In the genomic region with DNA sequence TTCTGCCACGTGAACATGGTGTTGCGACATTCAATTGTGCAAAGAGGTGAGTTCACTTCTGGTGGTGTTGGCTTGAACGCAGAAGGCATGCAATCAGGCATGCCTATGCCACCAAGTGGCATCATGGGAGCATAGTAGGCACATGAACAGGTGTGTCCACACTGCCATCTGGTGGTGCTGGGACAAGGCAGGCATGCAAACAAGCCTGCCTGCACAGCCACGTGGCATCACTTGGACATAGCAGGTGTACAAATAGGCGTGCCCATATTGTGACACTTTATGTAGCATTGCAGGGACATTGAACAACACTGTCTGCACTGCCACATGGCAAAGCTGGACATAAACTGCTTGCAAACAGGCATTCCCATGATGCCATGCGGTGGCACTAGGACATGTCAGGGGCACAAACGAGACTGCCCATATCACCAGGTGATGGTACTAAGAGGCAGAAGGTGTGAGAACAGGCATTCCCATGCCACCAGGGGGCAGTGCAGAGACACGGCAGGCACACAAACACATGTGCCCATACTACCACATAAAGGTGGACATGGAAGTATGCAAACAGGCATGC, we compare ENCODE assay signal across 8 mouse cellular contexts. TPM values are rescaled to one million over a fixed set of nuclear protein-coding genes. Genes with fewer than 3 reads are reported as not detected.
DNase-seq lines count a peak whose midpoint lies in the region; ATAC-seq and TF ChIP-seq lines count a peak whose summit lies in the region.

No protein-coding gene starts in this region.

- no peak overlapping the region for H3K9ac ChIP-seq in lung, postnatal 0 days (replicated peaks; ENCODE audit: low read depth)

- H3K9me3 ChIP-seq in lung, postnatal 0 days (ENCODE audit: low read length) = no peaks in the 10 kb centered on the region

- 47% methylated on average over 8 of the region's 8 CpGs for WGBS in lung, postnatal 0 days

- H3K27me3 ChIP-seq in lung, postnatal 0 days (replicated peaks; ENCODE audit: insufficient read depth, low read length) = no peaks in the 10 kb centered on the region

- no peak for TF ChIP-seq EP300 in lung, postnatal 0 days (IDR thresholded peaks at IDR 0.05)

- H3K4me3 ChIP-seq in lung, postnatal 0 days (ENCODE audit: low read depth, low read length) = no peak overlapping the region

- H3K36me3 ChIP-seq in lung, postnatal 0 days (ENCODE audit: insufficient read depth, low read length) = no peaks in the 10 kb centered on the region

- ATAC-seq in lung, postnatal 0 days = peak; percentile 58

- peak; percentile 83 for DNase-seq in B cell, adult 2 months
- DNase-seq in MN1 (ENCODE audit: low spot score) = peak; percentile 71
- DNase-seq in cerebellum, postnatal 14 days = peak; percentile 79 to 86
- DNase-seq in gastrocnemius, postnatal 10 days = peak; percentile 72
- DNase-seq in layer of hippocampus, adult 11-12 months (ENCODE audit: low spot score) = peak; percentile 56
- DNase-seq in lung, postnatal 0 days (ENCODE audit: low spot score) = peak; percentile 79
- DNase-seq in retina, adult 2 months (ENCODE audit: low read depth, low spot score) = peak; percentile 52
- peak; percentile 78 for DNase-seq in thymus, postnatal 25 days

- TF ChIP-seq CTCF in lung, postnatal 0 days (IDR thresholded peaks at IDR 0.05) = peak; percentile 85

- H3K27ac ChIP-seq in lung, postnatal 0 days (ENCODE audit: low read length) = no peak overlapping the region

- H3K4me1 ChIP-seq in lung, postnatal 0 days (ENCODE audit: insufficient read depth, low read depth, low read length) = no peaks in the 10 kb centered on the region

- H3K4me2 ChIP-seq in lung, postnatal 0 days (replicated peaks; ENCODE audit: low read depth, low read length) = no peak overlapping the region

RNA-seq across cellular contexts. Expression of gene P4ha1, which starts 27.8 kb away (rescaled TPM):
- total RNA-seq in gastrocnemius, postnatal 10 days (2021) = 10 to 100 TPM; 34.4 to 37.9 TPM
- 40.6 and 40.7 TPM in 2 replicates for polyA plus RNA-seq in lung, postnatal 0 days (2015; fragmentation: Nextera tagmentation; extraction: Ambion mirVana)
